Mouse (Mus musculus) cerebellum, adult (tissue): Measurements from ENCODE around the gene Sh3pxd2a.
"Not testable (repeated sequence)": the region's sequence is repeated elsewhere in the genome, so short reads cannot be mapped to it uniquely, and the experiment has no call there.

Experiments used
- ATAC-seq: cut with Nextera tagmentation; 2 replicates; pipeline ENCODE4 v1.9.2; 2017; ENCODE audit warnings: mild to moderate bottlenecking, moderate library complexity, mixed read lengths; ENCODE audit not compliant: insufficient number of reproducible peaks, low FRiP score, low TSS enrichment

The Sh3pxd2a gene

DNA sequence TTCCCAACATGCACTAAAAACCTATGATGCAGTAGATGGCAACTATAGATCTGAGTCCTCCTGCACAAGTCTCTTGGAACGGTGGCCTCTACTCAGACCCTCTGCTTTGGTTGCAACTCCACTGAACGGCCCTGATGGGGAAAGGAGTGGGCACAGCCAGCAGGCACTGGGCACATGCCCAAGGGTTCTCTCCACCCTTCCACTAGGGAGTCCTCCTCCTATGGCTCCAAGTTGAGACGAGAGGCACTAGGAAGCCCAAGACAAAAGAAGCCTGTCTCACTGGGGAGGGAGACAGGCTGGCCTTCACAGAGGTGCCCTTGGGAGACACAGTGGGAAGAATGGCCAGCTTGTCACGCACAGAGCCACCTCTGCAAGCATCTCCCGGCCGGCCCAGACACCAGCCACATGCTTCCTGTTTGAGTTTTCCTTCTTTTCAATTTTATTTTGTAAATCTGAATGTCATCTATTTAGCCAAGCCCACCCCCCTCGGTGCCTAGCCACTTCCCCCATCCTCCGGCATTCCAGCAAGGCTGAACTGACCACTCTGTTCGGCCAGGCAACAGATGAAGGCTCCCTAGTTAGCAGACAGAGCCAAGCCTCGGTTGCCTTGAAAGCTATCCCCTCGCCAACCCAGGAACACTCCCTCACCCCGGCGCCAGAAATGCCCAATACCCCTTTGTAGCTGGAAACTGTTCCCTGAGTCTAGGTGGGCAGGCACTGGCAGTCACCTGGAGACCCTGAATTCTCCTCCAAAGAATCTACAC, 49.9 kb downstream of the Sh3pxd2a start:
- no peak for ATAC-seq

- no peak for ATAC-seq
These were observed 50.7 kb downstream of the Sh3pxd2a start for GRCm38 (mm10) chr19:47413458-47414005.

DNA sequence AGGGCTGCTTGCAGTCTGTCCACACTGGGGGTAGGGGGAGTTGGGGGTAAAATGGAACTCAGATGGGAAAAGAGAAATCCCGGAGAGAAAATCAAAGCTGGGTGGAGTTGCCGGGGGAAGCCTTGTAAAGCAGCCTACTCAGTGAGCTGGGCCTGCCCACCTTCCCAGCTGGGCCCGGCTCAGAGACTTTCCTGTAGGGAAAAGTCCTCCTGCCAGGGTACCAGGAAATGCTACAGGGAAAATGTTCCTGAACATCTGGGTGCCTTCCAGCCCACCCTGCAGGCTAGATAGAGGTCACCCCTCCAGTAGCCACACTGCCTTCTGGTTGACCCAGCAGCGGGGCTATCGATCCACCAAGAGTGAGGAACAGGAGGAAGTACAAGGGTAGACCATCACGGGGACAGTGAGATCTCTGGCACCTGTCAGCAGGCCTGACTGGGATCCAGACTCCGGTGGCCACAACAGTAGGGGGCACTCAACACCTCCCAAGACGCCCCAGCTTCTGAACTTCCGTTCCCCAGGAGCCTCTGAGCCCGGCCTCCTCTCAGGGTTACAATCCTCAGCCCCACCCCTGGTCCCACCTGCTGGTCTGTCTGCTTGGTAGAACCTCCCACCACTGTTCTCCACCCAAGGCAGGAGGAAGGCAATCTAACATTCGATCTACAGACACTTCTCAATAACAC, 51.5 kb downstream of the Sh3pxd2a start:
- no peak for ATAC-seq

GRCm38 (mm10) chr19:47410301-47410700, 53.9 kb downstream of the Sh3pxd2a start:
- no peak for ATAC-seq

DNA sequence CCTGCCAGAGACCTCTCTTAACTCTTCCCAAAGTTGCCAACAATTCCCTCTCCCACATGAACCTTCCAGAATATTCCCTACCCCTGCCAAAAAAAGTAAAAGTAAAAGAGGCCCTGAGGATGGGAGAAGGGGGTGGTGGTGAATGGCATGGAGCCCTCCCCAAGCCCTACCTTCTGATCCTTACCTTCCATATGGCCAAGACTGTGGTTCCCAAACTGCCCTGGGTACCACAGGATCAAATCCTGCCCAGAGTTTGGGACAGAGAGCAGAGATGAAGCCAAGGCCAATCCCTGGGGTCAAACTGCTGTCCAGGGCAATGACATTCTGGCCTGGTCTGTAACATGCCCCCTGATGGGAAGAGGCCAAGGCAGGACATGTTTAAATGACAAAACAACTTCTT, 55.1 kb downstream of the Sh3pxd2a start:
- ATAC-seq, result no peak

- no peak for ATAC-seq
These were observed 55.5 kb downstream of the Sh3pxd2a start for GRCm38 (mm10) chr19:47408656-47409055.

DNA sequence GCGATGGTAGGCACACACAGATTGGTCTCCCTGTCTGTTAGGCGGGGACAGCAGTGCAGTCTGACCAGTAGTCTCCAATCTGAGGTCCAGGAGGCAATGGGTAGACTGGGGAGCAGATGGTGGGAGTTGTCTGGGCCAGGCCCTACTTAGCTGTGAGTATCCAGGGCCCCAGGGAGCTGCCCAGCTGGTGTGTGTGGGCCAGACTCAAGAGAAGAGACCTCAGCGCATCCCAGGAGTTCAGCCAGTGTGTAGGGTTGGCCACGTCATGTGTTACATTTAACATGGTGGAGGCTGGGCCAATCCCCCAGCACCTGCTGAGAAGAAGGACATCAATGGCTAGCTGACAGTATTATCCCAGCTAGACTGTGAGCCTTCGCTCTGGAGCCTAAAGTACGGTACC, 56.9 kb downstream of the Sh3pxd2a start:
- no peak for ATAC-seq

GRCm38 (mm10) chr19:47406524-47406923, 57.7 kb downstream of the Sh3pxd2a start:
- no peak for ATAC-seq

DNA sequence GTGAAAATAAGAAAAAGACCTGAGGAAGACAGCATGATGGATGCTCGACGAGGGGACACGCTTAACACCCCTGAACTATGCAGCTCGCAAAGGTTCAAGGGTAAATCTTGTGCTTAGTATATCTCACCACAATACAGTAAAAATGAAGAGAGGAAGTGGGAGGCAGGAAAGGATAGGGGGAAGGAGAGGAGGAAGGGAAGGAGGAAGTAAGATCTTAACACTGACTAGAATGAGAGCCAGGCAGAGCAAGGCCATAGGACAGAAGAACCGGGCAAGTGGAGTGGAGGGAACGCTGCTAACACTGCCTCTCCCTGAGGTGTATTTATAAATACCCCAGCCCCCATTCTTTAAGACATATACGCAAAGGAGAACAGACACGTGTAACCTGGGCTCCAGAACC, 58.7 kb downstream of the Sh3pxd2a start:
- ATAC-seq, result no peak

- no peak for ATAC-seq
These were observed 60.5 kb downstream of the Sh3pxd2a start for GRCm38 (mm10) chr19:47403391-47404379.

- ATAC-seq, result no peak
These were observed 61.2 kb downstream of the Sh3pxd2a start for GRCm38 (mm10) chr19:47402976-47403375.

DNA sequence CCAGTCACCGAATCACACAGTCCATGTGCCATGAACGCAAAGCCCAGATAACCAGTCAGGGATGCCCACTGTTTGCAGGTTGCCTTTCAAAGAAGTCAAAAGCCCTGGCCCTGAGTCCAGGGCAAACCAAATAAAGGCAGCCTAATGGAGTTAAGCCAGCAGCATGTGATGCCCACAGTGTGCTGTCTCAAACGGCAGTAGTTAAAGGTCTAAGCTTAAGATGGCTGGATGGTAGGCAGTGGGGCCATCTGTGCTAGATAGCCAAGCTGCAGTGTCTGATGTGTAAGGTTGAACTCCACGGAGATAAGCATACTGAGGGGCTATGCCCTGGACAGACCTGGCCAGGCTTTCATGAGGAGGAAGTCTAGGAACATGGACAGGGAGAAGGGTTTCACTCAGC, 61.7 kb downstream of the Sh3pxd2a start:
- ATAC-seq, result no peak

DNA sequence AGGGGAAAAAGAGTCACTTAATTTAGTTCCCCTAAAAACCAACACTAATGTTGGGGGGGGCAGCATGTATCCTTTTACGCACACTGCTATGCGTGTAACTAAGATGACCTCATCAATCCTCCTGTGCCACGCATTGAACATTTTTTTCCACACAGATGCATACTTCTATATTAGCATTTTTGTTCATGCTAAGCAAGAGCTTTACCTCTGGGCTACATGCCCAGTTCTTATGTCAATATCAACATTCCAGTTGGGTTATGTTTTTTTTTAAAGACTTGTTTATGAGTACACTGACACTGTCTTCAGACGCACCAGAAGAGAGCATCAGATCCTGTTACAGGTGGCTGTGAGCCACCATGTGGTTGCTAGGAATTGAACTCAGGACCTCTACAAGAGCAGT, 64.5 kb downstream of the Sh3pxd2a start:
- no peak for ATAC-seq

DNA sequence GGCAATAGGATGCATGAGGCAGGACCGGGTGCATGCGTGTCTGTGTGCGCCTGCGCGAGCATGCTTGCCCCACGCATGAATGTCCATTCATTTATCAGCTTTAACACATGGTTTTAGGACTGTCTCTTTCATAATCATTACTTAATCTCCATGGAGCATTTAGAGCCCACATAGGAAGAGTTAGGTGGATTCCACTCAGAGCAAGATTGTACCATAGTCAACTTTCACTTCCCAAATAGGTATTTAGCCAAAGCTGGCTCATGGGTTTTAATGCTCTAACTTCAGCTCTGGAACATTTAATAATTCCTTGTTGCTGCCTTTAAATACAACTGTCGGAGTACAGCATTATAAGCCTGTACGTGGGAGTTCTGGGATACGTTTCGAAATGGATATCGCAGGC, 65.2 kb downstream of the Sh3pxd2a start:
- no peak for ATAC-seq

DNA sequence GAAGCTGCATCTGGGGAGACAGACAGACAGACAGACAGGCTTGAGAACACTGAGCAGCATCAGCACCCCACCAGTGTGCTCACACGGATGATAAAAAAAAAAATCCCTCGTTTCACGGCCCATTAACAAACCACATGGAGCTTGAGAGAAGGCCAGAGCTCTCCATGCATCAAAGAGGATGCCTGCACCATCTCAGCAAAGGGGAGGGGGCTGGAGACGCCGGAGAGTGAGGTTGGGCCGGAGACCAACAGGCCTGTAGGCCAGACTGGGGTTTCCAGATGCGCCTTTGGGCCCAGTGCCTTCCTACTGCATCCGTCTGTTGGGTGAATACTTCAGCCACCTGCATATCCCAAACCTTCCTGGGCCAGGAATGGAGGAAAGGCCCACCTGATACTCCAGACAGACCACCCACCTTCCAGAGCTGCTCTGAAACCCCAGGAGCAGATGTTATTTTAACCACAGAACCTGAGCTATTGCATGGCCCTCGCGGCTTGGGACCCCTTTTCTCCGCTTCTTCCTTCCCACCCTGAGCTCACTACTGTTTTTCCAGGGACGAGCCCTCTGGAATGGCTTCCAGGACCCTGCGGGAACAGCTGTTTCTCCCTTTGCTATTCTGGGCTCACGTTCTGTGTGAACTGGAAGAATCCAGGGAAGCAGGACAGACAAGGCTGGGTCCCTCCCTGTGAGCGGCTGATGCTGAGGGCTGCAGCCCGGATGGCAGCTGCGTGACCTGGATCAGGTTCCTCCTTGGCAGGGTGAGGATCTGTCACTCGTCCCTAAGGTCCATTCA, 66.1 kb downstream of the Sh3pxd2a start:
- no peak for ATAC-seq

DNA sequence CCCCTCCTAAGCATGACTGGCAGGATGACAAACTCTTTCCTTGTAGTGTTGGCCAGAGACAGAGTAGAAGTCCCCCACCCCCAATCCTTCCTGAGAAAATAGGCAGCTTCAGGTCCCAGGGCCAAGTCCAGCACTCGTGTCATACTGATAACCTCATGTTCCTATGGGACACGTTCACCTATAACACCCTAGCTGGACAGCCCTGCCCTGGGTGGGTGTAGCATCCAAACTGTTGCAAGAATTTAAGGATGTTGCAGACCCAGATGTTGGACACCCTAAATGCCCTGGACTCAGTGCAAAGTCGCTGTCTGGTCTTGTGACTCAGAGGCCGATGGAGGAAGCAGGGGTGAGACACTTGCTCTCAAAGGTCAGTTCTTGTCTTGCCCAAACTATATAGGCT, 68.9 kb downstream of the Sh3pxd2a start:
- ATAC-seq, result no peak

- ATAC-seq, result not testable (repeated sequence)
These were observed 69.4 kb downstream of the Sh3pxd2a start for GRCm38 (mm10) chr19:47394781-47395180.

DNA sequence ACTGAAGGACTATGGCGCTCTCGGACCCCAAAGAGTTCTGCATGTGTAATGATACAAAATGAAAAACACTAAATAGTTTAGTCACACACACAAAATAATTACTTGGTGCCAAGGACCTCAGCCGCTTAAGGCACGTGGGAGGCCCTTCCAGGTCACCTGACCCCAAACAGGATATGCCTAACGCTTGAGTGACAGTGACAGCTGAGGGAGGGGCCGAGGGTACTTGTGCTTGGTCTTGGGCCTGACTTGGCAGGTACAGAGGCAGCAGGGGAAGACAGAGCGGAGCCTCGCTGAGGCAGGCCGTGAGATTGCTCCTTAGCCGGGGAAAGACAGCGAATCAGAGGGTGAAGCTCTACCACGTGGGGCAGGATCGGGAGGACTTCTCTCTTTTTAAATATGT, 73.3 kb downstream of the Sh3pxd2a start:
- no peak for ATAC-seq

GRCm38 (mm10) chr19:47387887-47388286, 76.3 kb downstream of the Sh3pxd2a start:
- ATAC-seq, result no peak

DNA sequence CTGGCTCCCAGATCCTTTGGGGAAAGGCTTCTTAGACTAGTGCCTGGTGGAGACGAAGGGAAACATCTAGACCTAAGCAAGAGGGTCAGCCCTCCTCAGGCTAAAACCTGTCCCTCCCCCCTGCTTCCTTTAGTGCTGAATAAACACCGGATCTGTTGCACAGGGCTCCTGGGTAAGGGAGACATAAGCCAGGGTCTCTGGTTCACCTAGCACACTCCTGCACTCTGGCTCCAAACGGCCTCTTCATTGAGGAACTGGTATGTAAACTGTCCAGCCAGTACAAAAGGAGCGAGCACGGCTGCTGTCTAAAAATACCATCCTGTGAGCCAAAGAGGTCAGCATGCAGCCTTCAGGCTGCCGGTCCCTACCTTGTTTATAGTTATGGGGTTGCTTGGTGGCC, 76.8 kb downstream of the Sh3pxd2a start:
- no peak for ATAC-seq
